Comparison of ENCODE assay signal across 18 mouse cellular contexts in genomic region chr6:134630447-134630846, GRCm38 (mm10). TPM values are rescaled to one million over a fixed set of nuclear protein-coding genes. Genes with fewer than 3 reads are reported as not detected.
DNase-seq lines count a peak whose midpoint lies in the region; ATAC-seq and TF ChIP-seq lines count a peak whose summit lies in the region.
"Had no signal": no experiment of that assay in that cellular context is flagged by ENCODE, and none has a peak within 500 bp of the region (broad histone marks: within the 10 kb centered on the region; RNA-seq: fewer than 3 reads in every experiment).

No protein-coding gene starts in this region.

- DNase-seq in gastrocnemius, adult 2 months: no peak
- no peak for DNase-seq in gastrocnemius, postnatal 10 days
- DNase-seq in kidney, adult 18-20 months: no peak
- no peak for DNase-seq in left cerebral cortex, adult 8-10 months (ENCODE audit: low spot score in 2 of 2)
- no peak for DNase-seq in thymus, postnatal 14 days
- DNase-seq: adrenal gland, postnatal 25 days; cerebellum, adult 9-10 months; gastrocnemius, postnatal 14 days; lung, adult 2 months; lung, postnatal 4 days; retina, postnatal 1 day had no signal

- intact Hi-C loops in gastrocnemius, adult 2 months (cut with DNase I): no loop called here

- H3K4me3 ChIP-seq in gastrocnemius, adult 2 months: peak overlapping the region; percentile 1; the same call in 1 of the 2 replicates
- H3K4me3 ChIP-seq in kidney, embryonic 14.5 days (ENCODE audit: low read length): no peak overlapping the region
- no peak overlapping the region for H3K4me3 ChIP-seq in kidney, embryonic 16.5 days (ENCODE audit: low read length)
- H3K4me3 ChIP-seq: hindbrain, embryonic 13.5 days; layer of hippocampus, adult 2 months; midbrain, embryonic 15.5 days had no signal

- no peak overlapping the region for H3K9ac ChIP-seq in kidney, embryonic 14.5 days (ENCODE audit: low read depth, low read length)
- no peak overlapping the region for H3K9ac ChIP-seq in kidney, embryonic 16.5 days (replicated peaks; ENCODE audit: low read length)
- H3K9ac ChIP-seq: hindbrain, embryonic 13.5 days; midbrain, embryonic 15.5 days had no signal

- no peak for TF ChIP-seq CTCF in gastrocnemius, adult 2 months (IDR thresholded peaks at IDR 0.05)

- 52% methylated on average over 9 of the region's 9 CpGs for WGBS in kidney, embryonic 14.5 days
- 42% methylated on average over 9 of the region's 9 CpGs for WGBS in kidney, embryonic 16.5 days

- no peaks in the 10 kb centered on the region for H3K9me3 ChIP-seq in kidney, embryonic 14.5 days (ENCODE audit: control insufficient read depth, low read length)
- H3K9me3 ChIP-seq in kidney, embryonic 16.5 days (ENCODE audit: low read length): no peaks in the 10 kb centered on the region
- H3K9me3 ChIP-seq: hindbrain, embryonic 13.5 days; midbrain, embryonic 15.5 days had no signal

- H3K27ac ChIP-seq in gastrocnemius, adult 2 months: peak overlapping the region; percentile 4; the same call in 1 of the 2 replicates
- no peak overlapping the region for H3K27ac ChIP-seq in kidney, embryonic 14.5 days (ENCODE audit: low read depth, low read length)
- peak overlapping the region; percentile 2; the same call in 1 of the 2 replicates for H3K27ac ChIP-seq in kidney, embryonic 16.5 days (ENCODE audit: low read length)
- H3K27ac ChIP-seq: hindbrain, embryonic 13.5 days; midbrain, embryonic 15.5 days had no signal

- H3K27me3 ChIP-seq in kidney, embryonic 14.5 days (ENCODE audit: control insufficient read depth, insufficient read depth, low read length): no peaks in the 10 kb centered on the region
- no peaks in the 10 kb centered on the region; the same call in 1 of the 2 replicates for H3K27me3 ChIP-seq in kidney, embryonic 16.5 days (ENCODE audit: insufficient read depth, low read length)

- ATAC-seq in kidney, embryonic 14.5 days (ENCODE audit: low FRiP score, low TSS enrichment): 0 out of 2 replicates have a peak, but pooled peaks have one; percentile 44
- ATAC-seq in kidney, embryonic 16.5 days (ENCODE audit: low FRiP score, low TSS enrichment): peak; percentile 68; the same call in 1 of the 2 replicates
- ATAC-seq in megakaryocyte, adult 5-6 weeks (ENCODE audit: poor library complexity, severe bottlenecking): 0 out of 2 replicates have a peak, but pooled peaks have one; percentile 20
- ATAC-seq: midbrain, embryonic 15.5 days had no signal

- no peaks in the 10 kb centered on the region for H3K36me3 ChIP-seq in kidney, embryonic 14.5 days (ENCODE audit: control insufficient read depth, insufficient read depth, low read length)
- no peaks in the 10 kb centered on the region for H3K36me3 ChIP-seq in kidney, embryonic 16.5 days (ENCODE audit: insufficient read depth, low read length)
- H3K36me3 ChIP-seq: hindbrain, embryonic 13.5 days; midbrain, embryonic 15.5 days had no signal

- H3K4me1 ChIP-seq in kidney, embryonic 14.5 days (ENCODE audit: control insufficient read depth, insufficient read depth, low read length): peaks cover 4% of the 10 kb centered on the region; the same call in 1 of the 2 replicates
- no peaks in the 10 kb centered on the region; the same call in 1 of the 2 replicates for H3K4me1 ChIP-seq in kidney, embryonic 16.5 days (ENCODE audit: insufficient read depth, low read length)

- H3K4me2 ChIP-seq in kidney, embryonic 14.5 days (replicated peaks; ENCODE audit: low read depth, low read length): no peak overlapping the region
- H3K4me2 ChIP-seq in kidney, embryonic 16.5 days (replicated peaks; ENCODE audit: low read depth, low read length): no peak overlapping the region
- H3K4me2 ChIP-seq: hindbrain, embryonic 13.5 days; midbrain, embryonic 15.5 days had no signal

RNA-seq across cellular contexts. Expression of gene Mansc1, which starts 1.8 kb away (rescaled TPM):
- 1 to 10 TPM in 1 of 2 experiments, under 1 TPM in 1; 0.98 to 1.1 TPM for total RNA-seq in gastrocnemius, adult 2 months (2021)
- 1 to 10 TPM; 3.2 to 4.0 TPM for total RNA-seq in gastrocnemius, postnatal 10 days (2021)
- 2.8 and 5.8 TPM in 2 replicates for polyA plus RNA-seq in kidney, embryonic 14.5 days (2014; fragmentation: Nextera tagmentation; extraction: Ambion mirVana)
- 5.7 and 7.8 TPM in 2 replicates for polyA plus RNA-seq in kidney, embryonic 16.5 days (2015; fragmentation: Nextera tagmentation; extraction: Ambion mirVana)
- total RNA-seq in megakaryocyte, adult 5-6 weeks (2015): 1.6 and 4.0 TPM in 2 replicates
- 0.81 and 1.5 TPM in 2 replicates for total RNA-seq in megakaryocyte, adult 5-6 weeks (2017)
- total RNA-seq in left cerebral cortex, adult 8-10 months (2022): 10 to 100 TPM; 13.4 to 18.7 (median 14.5) TPM
- total RNA-seq: neutrophil, adult 5-6 weeks had no signal

RNA-seq across cellular contexts. Expression of gene Borcs5, which starts 8.9 kb away (rescaled TPM):
- total RNA-seq in gastrocnemius, adult 2 months (2021): 10 to 100 TPM; 15.1 to 17.1 TPM
- total RNA-seq in gastrocnemius, postnatal 10 days (2021): 10 to 100 TPM; 10.3 to 12.1 TPM
- 16.2 and 18.2 TPM in 2 replicates for polyA plus RNA-seq in kidney, embryonic 14.5 days (2014; fragmentation: Nextera tagmentation; extraction: Ambion mirVana)
- 16.2 and 18.5 TPM in 2 replicates for polyA plus RNA-seq in kidney, embryonic 16.5 days (2015; fragmentation: Nextera tagmentation; extraction: Ambion mirVana)
- 13.9 and 15.3 TPM in 2 replicates for total RNA-seq in megakaryocyte, adult 5-6 weeks (2015)
- total RNA-seq in megakaryocyte, adult 5-6 weeks (2017): 11.6 and 15.5 TPM in 2 replicates
- 10 to 100 TPM; 36.1 to 41.5 (median 38.2) TPM for total RNA-seq in left cerebral cortex, adult 8-10 months (2022)
